Mouse (Mus musculus): ENCODE data around the gene Notch4.

DNA sequence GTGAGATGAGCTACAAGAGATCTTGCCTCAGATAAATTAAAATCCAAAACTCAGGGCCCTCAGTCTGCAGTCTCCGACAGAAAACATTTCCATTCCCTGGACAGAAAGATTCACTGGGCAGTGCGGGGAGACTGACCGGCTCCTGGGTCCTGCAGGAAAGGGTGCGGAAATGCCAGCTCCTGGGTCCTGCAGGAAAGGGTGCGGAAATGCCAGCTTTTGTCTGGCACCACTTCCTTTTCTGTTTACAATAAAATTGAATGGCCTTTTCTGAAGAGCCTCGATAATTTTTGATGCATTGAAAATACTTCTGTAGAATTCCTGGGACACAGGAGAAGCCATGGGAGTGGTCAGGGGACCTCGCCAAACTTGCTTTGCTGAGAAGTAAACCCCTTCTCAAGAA, 5.0 kb upstream of the Notch4 start:
- no peak for TF ChIP-seq POLR2A (IDR thresholded peaks at IDR 0.05; ENCODE audit: low read depth, low read length)
- no peak for TF ChIP-seq CTCF (IDR thresholded peaks at IDR 0.05; ENCODE audit: borderline replicate concordance, insufficient read depth, low read length)

Data from embryonic fibroblast, embryonic 13.5 days (primary cell).